ENCODE assay signal across 10 mouse cellular contexts in genomic region chr8:88265511-88265910, GRCm38 (mm10). TPM values are rescaled to one million over a fixed set of nuclear protein-coding genes. Genes with fewer than 3 reads are reported as not detected.
A peak's percentile ranks its signal among the peaks of the same experiment; 100 is the strongest.
DNase-seq lines count a peak whose midpoint lies in the region; ATAC-seq and TF ChIP-seq lines count a peak whose summit lies in the region.
"Had no signal": no experiment of that assay in that cellular context is flagged by ENCODE, and none has a peak within 500 bp of the region (broad histone marks: within the 10 kb centered on the region; RNA-seq: fewer than 3 reads in every experiment).

No protein-coding gene starts in this region.

- no peak overlapping the region for H3K4me2 ChIP-seq in forebrain, postnatal 0 days (ENCODE audit: low read depth)
- no peak overlapping the region for H3K4me2 ChIP-seq in forebrain, embryonic 13.5 days
- no peak overlapping the region for H3K4me2 ChIP-seq in stomach, embryonic 16.5 days (ENCODE audit: low read depth, low read length)
- H3K4me2 ChIP-seq in stomach, postnatal 0 days (replicated peaks; ENCODE audit: low read depth): no peak overlapping the region
- H3K4me2 ChIP-seq in embryonic facial prominence, embryonic 12.5 days (replicated peaks): no peak overlapping the region
- H3K4me2 ChIP-seq in midbrain, embryonic 15.5 days: no peak overlapping the region

- no peak overlapping the region for H3K4me3 ChIP-seq in forebrain, postnatal 0 days (ENCODE audit: low read depth, low read length)
- no peak overlapping the region for H3K4me3 ChIP-seq in forebrain, embryonic 13.5 days
- H3K4me3 ChIP-seq in stomach, embryonic 16.5 days (replicated peaks; ENCODE audit: low read length): no peak overlapping the region
- H3K4me3 ChIP-seq in stomach, postnatal 0 days (ENCODE audit: low read depth, low read length): no peak overlapping the region
- H3K4me3 ChIP-seq in embryonic facial prominence, embryonic 12.5 days: no peak overlapping the region
- H3K4me3 ChIP-seq in midbrain, embryonic 15.5 days: no peak overlapping the region
- H3K4me3 ChIP-seq: heart, adult 2 months had no signal

- 17% methylated on average over 2 of the region's 2 CpGs for WGBS in forebrain, postnatal 0 days
- 12% methylated on average over 2 of the region's 2 CpGs for WGBS in forebrain, embryonic 13.5 days
- 19% methylated on average over 2 of the region's 2 CpGs for WGBS in stomach, embryonic 16.5 days
- WGBS in stomach, postnatal 0 days: 19% methylated on average over 2 of the region's 2 CpGs
- WGBS in embryonic facial prominence, embryonic 12.5 days: 8% methylated on average over 2 of the region's 2 CpGs
- 15% methylated on average over 2 of the region's 2 CpGs for WGBS in midbrain, embryonic 15.5 days

- no peak overlapping the region for H3K27ac ChIP-seq in forebrain, postnatal 0 days (ENCODE audit: low read depth, low read length)
- no peak overlapping the region for H3K27ac ChIP-seq in forebrain, embryonic 13.5 days
- no peak overlapping the region for H3K27ac ChIP-seq in stomach, embryonic 16.5 days (ENCODE audit: low read length)
- H3K27ac ChIP-seq in stomach, postnatal 0 days (replicated peaks): no peak overlapping the region
- peak overlapping the region; percentile 54; the same call in 1 of the 2 replicates for H3K27ac ChIP-seq in embryonic facial prominence, embryonic 12.5 days
- no peak overlapping the region for H3K27ac ChIP-seq in midbrain, embryonic 15.5 days
- H3K27ac ChIP-seq: heart, adult 2 months; liver, embryonic 14.5 days had no signal

- peak; percentile 7 for DNase-seq in forebrain, postnatal 0 days
- no peak for DNase-seq in stomach, postnatal 0 days (ENCODE audit: low spot score)
- peak; percentile 37 for DNase-seq in retina, postnatal 1 day

- H3K4me1 ChIP-seq in forebrain, postnatal 0 days (ENCODE audit: insufficient read depth): no peaks in the 10 kb centered on the region
- H3K4me1 ChIP-seq in forebrain, embryonic 13.5 days: peaks cover 4% of the 10 kb centered on the region
- H3K4me1 ChIP-seq in stomach, embryonic 16.5 days (ENCODE audit: control insufficient read depth, insufficient read depth, low read length): peaks cover 9% of the 10 kb centered on the region; the same call in 1 of the 2 replicates
- no peaks in the 10 kb centered on the region; the same call in 1 of the 2 replicates for H3K4me1 ChIP-seq in stomach, postnatal 0 days (replicated peaks; ENCODE audit: control insufficient read depth, insufficient read depth)
- H3K4me1 ChIP-seq in embryonic facial prominence, embryonic 12.5 days: peaks cover 17% of the 10 kb centered on the region
- H3K4me1 ChIP-seq in midbrain, embryonic 15.5 days: no peaks in the 10 kb centered on the region

- H3K36me3 ChIP-seq in forebrain, postnatal 0 days (ENCODE audit: insufficient read depth): 0 out of 2 replicates have a peak, but pooled peaks cover 2% of the 10 kb centered on the region
- H3K36me3 ChIP-seq in forebrain, embryonic 13.5 days (ENCODE audit: poor library complexity, severe bottlenecking): peaks cover 1% of the 10 kb centered on the region; the same call in 1 of the 2 replicates
- no peaks in the 10 kb centered on the region for H3K36me3 ChIP-seq in stomach, embryonic 16.5 days (ENCODE audit: control insufficient read depth, insufficient read depth, low read length)
- no peaks in the 10 kb centered on the region for H3K36me3 ChIP-seq in stomach, postnatal 0 days (ENCODE audit: control insufficient read depth, insufficient read depth, low read length)
- H3K36me3 ChIP-seq in embryonic facial prominence, embryonic 12.5 days: no peaks in the 10 kb centered on the region
- H3K36me3 ChIP-seq in midbrain, embryonic 15.5 days (replicated peaks): no peaks in the 10 kb centered on the region

- TF ChIP-seq EP300 in stomach, postnatal 0 days (optimal IDR thresholded peaks at IDR 0.05): no peak

- no peaks in the 10 kb centered on the region for H3K9me3 ChIP-seq in forebrain, postnatal 0 days (ENCODE audit: low read length)
- H3K9me3 ChIP-seq in forebrain, embryonic 13.5 days (replicated peaks): no peaks in the 10 kb centered on the region
- no peaks in the 10 kb centered on the region for H3K9me3 ChIP-seq in stomach, embryonic 16.5 days (replicated peaks; ENCODE audit: control insufficient read depth, low read length)
- no peaks in the 10 kb centered on the region for H3K9me3 ChIP-seq in stomach, postnatal 0 days (ENCODE audit: control insufficient read depth, low read length)
- H3K9me3 ChIP-seq in embryonic facial prominence, embryonic 12.5 days: no peaks in the 10 kb centered on the region
- H3K9me3 ChIP-seq in midbrain, embryonic 15.5 days: no peaks in the 10 kb centered on the region

- no peak for ATAC-seq in forebrain, postnatal 0 days
- no peak for ATAC-seq in forebrain, embryonic 13.5 days
- 0 out of 2 replicates have a peak, but pooled peaks have one; percentile 7 for ATAC-seq in stomach, embryonic 16.5 days (ENCODE audit: insufficient read depth, low FRiP score)
- ATAC-seq in stomach, postnatal 0 days (ENCODE audit: low FRiP score, low TSS enrichment): no peak
- ATAC-seq in embryonic facial prominence, embryonic 12.5 days (ENCODE audit: insufficient number of reproducible peaks, insufficient read depth, low FRiP score, low TSS enrichment): no peak
- no peak for ATAC-seq in midbrain, embryonic 15.5 days (replicated peaks)
- no peak for ATAC-seq in CD4-positive, CD25-positive, alpha-beta regulatory T cell, adult 4 months

- H3K27me3 ChIP-seq in forebrain, postnatal 0 days (ENCODE audit: insufficient read depth, low read length): no peaks in the 10 kb centered on the region
- H3K27me3 ChIP-seq in forebrain, embryonic 13.5 days: peaks cover 6% of the 10 kb centered on the region
- no peaks in the 10 kb centered on the region; the same call in 1 of the 2 replicates for H3K27me3 ChIP-seq in stomach, embryonic 16.5 days (ENCODE audit: control insufficient read depth, insufficient read depth, low read length)
- no peaks in the 10 kb centered on the region for H3K27me3 ChIP-seq in stomach, postnatal 0 days (ENCODE audit: control insufficient read depth, insufficient read depth, low read length)
- H3K27me3 ChIP-seq in embryonic facial prominence, embryonic 12.5 days: no peaks in the 10 kb centered on the region
- H3K27me3 ChIP-seq in midbrain, embryonic 15.5 days (replicated peaks): peaks cover 4% of the 10 kb centered on the region; the same call in 1 of the 2 replicates

- TF ChIP-seq CTCF in forebrain, postnatal 0 days (IDR thresholded peaks at IDR 0.05; ENCODE audit: low read depth): no peak
- TF ChIP-seq CTCF in stomach, postnatal 0 days (IDR thresholded peaks at IDR 0.05; ENCODE audit: low read depth): no peak

- H3K9ac ChIP-seq in forebrain, postnatal 0 days: no peak overlapping the region
- H3K9ac ChIP-seq in forebrain, embryonic 13.5 days: no peak overlapping the region
- no peak overlapping the region for H3K9ac ChIP-seq in stomach, embryonic 16.5 days (ENCODE audit: low read length)
- H3K9ac ChIP-seq in stomach, postnatal 0 days (ENCODE audit: low read length): no peak overlapping the region
- H3K9ac ChIP-seq in embryonic facial prominence, embryonic 12.5 days: no peak overlapping the region
- H3K9ac ChIP-seq in midbrain, embryonic 15.5 days: no peak overlapping the region
- H3K9ac ChIP-seq: liver, embryonic 14.5 days had no signal

RNA-seq across cellular contexts. Expression of gene Adcy7, which starts 6.7 kb away (rescaled TPM):
- 7.2 and 9.4 TPM in 2 replicates for total RNA-seq in forebrain, postnatal 0 days (2014; rRNA removed)
- polyA plus RNA-seq in forebrain, postnatal 0 days (2015; fragmentation: Nextera tagmentation; extraction: Ambion mirVana): 2.2 and 4.0 TPM in 2 replicates
- 1.5 TPM in 2 replicates for polyA plus RNA-seq in forebrain, embryonic 13.5 days (2015; fragmentation: Nextera tagmentation; extraction: Ambion mirVana)
- polyA plus RNA-seq in stomach, embryonic 16.5 days (2015; fragmentation: Nextera tagmentation; extraction: Ambion mirVana): 8.7 and 8.9 TPM in 2 replicates
- polyA plus RNA-seq in stomach, postnatal 0 days (2015; fragmentation: Nextera tagmentation; extraction: Ambion mirVana): 5.2 and 5.7 TPM in 2 replicates
- 4.0 and 4.1 TPM in 2 replicates for polyA plus RNA-seq in embryonic facial prominence, embryonic 12.5 days (2016; fragmentation: Nextera tagmentation; extraction: Ambion mirVana)
- polyA plus RNA-seq in midbrain, embryonic 15.5 days (2015; fragmentation: Nextera tagmentation; extraction: Ambion mirVana): 4.1 and 4.3 TPM in 2 replicates
- polyA plus RNA-seq in CD4-positive, CD25-positive, alpha-beta regulatory T cell, adult 4 months (2017; shearing (Covaris generic)): 100 to 1,000 TPM in 1 of 2 experiments, 10 to 100 TPM in 1; 79.4 to 143 TPM
